Mouse (Mus musculus) T-cell, adult 2 months (primary cell): ENCODE data around the gene Cdhr1.

Source experiments
- DNase-seq: peaks from one replicate; pipeline ENCODE4 v3.0.0; 2022; ENCODE audit warnings: low spot score

Cdhr1 gene

GRCm38 (mm10) chr14:37068516-37068915 lies 29.6 kb downstream of the Cdhr1 start:
- DNase-seq: no peak

- DNase-seq: no peak
These were observed 30.5 kb downstream of the Cdhr1 start, which contains the start of gene Lrit2 for GRCm38 (mm10) chr14:37067629-37068028. TSS of gene Lrit2 (plus strand) at chr14:37067929.

GRCm38 (mm10) chr14:37066636-37067035 lies 31.5 kb downstream of the Cdhr1 start:
- DNase-seq: no peak

- DNase-seq: no peak
These were observed 33.3 kb downstream of the Cdhr1 start for GRCm38 (mm10) chr14:37064849-37065248.

- no peak for DNase-seq
These were observed 49.2 kb downstream of the Cdhr1 start, which contains the start of gene Rgr for GRCm38 (mm10) chr14:37048914-37049410. TSS of gene Rgr (minus strand) at chr14:37048964.

- no peak for DNase-seq
These were observed 63.7 kb downstream of the Cdhr1 start for GRCm38 (mm10) chr14:37034432-37034831.

- peak; percentile 32 for DNase-seq
These were observed 64.9 kb downstream of the Cdhr1 start for GRCm38 (mm10) chr14:37033241-37033640.

- DNase-seq: no peak
These were observed 65.6 kb downstream of the Cdhr1 start for GRCm38 (mm10) chr14:37032481-37033104.

- no peak for DNase-seq
These were observed 69.6 kb downstream of the Cdhr1 start for GRCm38 (mm10) chr14:37028555-37028954.

- no peak for DNase-seq
These were observed 70.2 kb downstream of the Cdhr1 start for GRCm38 (mm10) chr14:37027951-37028350.
